Mouse (Mus musculus) olfactory bulb, adult 2 months (tissue): ENCODE results near the gene Limch1.

Experiments used
- CTCF ChIP-seq: fragments of 200-500 bp; IDR thresholded peaks from 2 replicates; pipeline ENCODE4 v1.5.1; 2012; ENCODE audit warnings: low read depth, mild to moderate bottlenecking, low read length, moderate library complexity; ENCODE audit not compliant: insufficient read depth
- POLR2A ChIP-seq: fragments of 200-500 bp; IDR thresholded peaks from 2 replicates; pipeline ENCODE4 v1.6.1; 2012; ENCODE audit warnings: mild to moderate bottlenecking, low read depth, low read length, moderate library complexity; ENCODE audit not compliant: insufficient read depth

- TF ChIP-seq CTCF (no peak), POLR2A (no peak)
Observed at GRCm38 (mm10) chr5:66957656-66958055, 212.0 kb downstream of the Limch1 start.
